In genomic region chr3:29813276-29813675, GRCm38 (mm10) we compare ENCODE assay signal across 10 mouse cellular contexts.
A peak's percentile ranks its signal among the peaks of the same experiment; 100 is the strongest.
DNase-seq lines count a peak whose midpoint lies in the region; ATAC-seq and TF ChIP-seq lines count a peak whose summit lies in the region.
"Had no signal": no experiment of that assay in that cellular context is flagged by ENCODE, and none has a peak within 500 bp of the region (broad histone marks: within the 10 kb centered on the region; RNA-seq: fewer than 3 reads in every experiment).

No protein-coding gene starts in this region.

- H3K4me2 ChIP-seq in hindbrain, embryonic 15.5 days: peak overlapping the region; percentile 20; the same call in 1 of the 2 replicates
- no peak overlapping the region for H3K4me2 ChIP-seq in hindbrain, embryonic 12.5 days (replicated peaks)
- no peak overlapping the region for H3K4me2 ChIP-seq in forebrain, embryonic 14.5 days (ENCODE audit: low read length)

- 0 out of 2 replicates have a peak, but pooled peaks cover 4% of the 10 kb centered on the region for H3K27me3 ChIP-seq in hindbrain, embryonic 15.5 days
- H3K27me3 ChIP-seq in hindbrain, embryonic 12.5 days: no peaks in the 10 kb centered on the region; the same call in 1 of the 2 replicates
- H3K27me3 ChIP-seq in forebrain, embryonic 14.5 days (replicated peaks; ENCODE audit: control insufficient read depth, insufficient read depth, low read length): no peaks in the 10 kb centered on the region
- H3K27me3 ChIP-seq: CH12.LX had no signal

- no peaks in the 10 kb centered on the region for H3K36me3 ChIP-seq in hindbrain, embryonic 15.5 days
- H3K36me3 ChIP-seq in hindbrain, embryonic 12.5 days: no peaks in the 10 kb centered on the region
- no peaks in the 10 kb centered on the region for H3K36me3 ChIP-seq in forebrain, embryonic 14.5 days (ENCODE audit: control insufficient read depth, insufficient read depth, low read length)

- no peak overlapping the region for H3K27ac ChIP-seq in hindbrain, embryonic 15.5 days (replicated peaks)
- H3K27ac ChIP-seq in hindbrain, embryonic 12.5 days: no peak overlapping the region
- H3K27ac ChIP-seq in forebrain, embryonic 14.5 days (ENCODE audit: low read depth, low read length): no peak overlapping the region

- H3K4me1 ChIP-seq in hindbrain, embryonic 15.5 days (replicated peaks): 0 out of 2 replicates have a peak, but pooled peaks cover 5% of the 10 kb centered on the region
- H3K4me1 ChIP-seq in hindbrain, embryonic 12.5 days: 0 out of 2 replicates have a peak, but pooled peaks cover 4% of the 10 kb centered on the region
- no peaks in the 10 kb centered on the region for H3K4me1 ChIP-seq in forebrain, embryonic 14.5 days (ENCODE audit: control insufficient read depth, insufficient read depth, low read length)

- no peak for TF ChIP-seq CTCF in brain, embryonic 14.5 days (IDR thresholded peaks at IDR 0.05; ENCODE audit: borderline replicate concordance, extremely low read depth, insufficient read depth, insufficient read length)

- 58% methylated on average over 7 of the region's 7 CpGs for WGBS in hindbrain, embryonic 15.5 days
- WGBS in hindbrain, embryonic 12.5 days: 59% methylated on average over 7 of the region's 7 CpGs
- WGBS in forebrain, embryonic 14.5 days: 50% methylated on average over 7 of the region's 7 CpGs

- no peak overlapping the region for H3K4me3 ChIP-seq in hindbrain, embryonic 15.5 days
- H3K4me3 ChIP-seq in hindbrain, embryonic 12.5 days: no peak overlapping the region
- no peak overlapping the region for H3K4me3 ChIP-seq in forebrain, embryonic 14.5 days (ENCODE audit: low read depth, low read length)

- peak; percentile 19 for DNase-seq in brain, embryonic 14.5 days (ENCODE audit: low read depth)
- no peak for DNase-seq in forebrain, embryonic 14.5 days (ENCODE audit: low spot score)
- DNase-seq in mesoderm, embryonic 11.5 days (ENCODE audit: low read depth, low spot score): peak; percentile 30
- DNase-seq in cerebellum, adult 9-10 months: no peak
- no peak for DNase-seq in left cerebral cortex, postnatal 14 days (ENCODE audit: low spot score in 2 of 2)
- DNase-seq: gastrocnemius, postnatal 36 days had no signal

- H3K9ac ChIP-seq in hindbrain, embryonic 15.5 days: no peak overlapping the region
- H3K9ac ChIP-seq in hindbrain, embryonic 12.5 days: no peak overlapping the region
- H3K9ac ChIP-seq in forebrain, embryonic 14.5 days (ENCODE audit: low read length): no peak overlapping the region

- TF ChIP-seq POLR2A in brain, embryonic 14.5 days (IDR thresholded peaks at IDR 0.05; ENCODE audit: borderline replicate concordance, extremely low read depth, insufficient read depth, insufficient read length, poor library complexity, severe bottlenecking): no peak

- no peaks in the 10 kb centered on the region for H3K9me3 ChIP-seq in hindbrain, embryonic 15.5 days
- no peaks in the 10 kb centered on the region for H3K9me3 ChIP-seq in hindbrain, embryonic 12.5 days (replicated peaks)
- no peaks in the 10 kb centered on the region for H3K9me3 ChIP-seq in forebrain, embryonic 14.5 days (replicated peaks; ENCODE audit: control insufficient read depth, low read length)

- intact Hi-C loops in left cerebral cortex, postnatal 14 days (cut with DNase I): loop anchor here (10.0 kb wide), 2 partner anchors 192 to 742 kb away; no protein-coding TSS in a partner anchor

- no peak for ATAC-seq in hindbrain, embryonic 15.5 days (ENCODE audit: low FRiP score, low read depth)
- ATAC-seq in hindbrain, embryonic 12.5 days (ENCODE audit: low FRiP score): no peak
- 0 out of 2 replicates have a peak, but pooled peaks have one; percentile 49 for ATAC-seq in forebrain, embryonic 14.5 days
- no peak for ATAC-seq in granulocyte monocyte progenitor cell, adult 5-6 weeks (replicated peaks; ENCODE audit: poor library complexity, severe bottlenecking)

Comparison
In these comparisons a context has a peak if more than half of its experiments do, and no peak if none do; other contexts are left out.
1. DNase-seq: peak in brain, embryonic 14.5 days (single experiment) and mesoderm, embryonic 11.5 days (single experiment); none in forebrain, embryonic 14.5 days (single experiment), cerebellum, adult 9-10 months (single experiment) and left cerebral cortex, postnatal 14 days (0 of 2).